Mouse (Mus musculus): Measurements from ENCODE around the gene Ankdd1a.

The Ankdd1a gene

DNA sequence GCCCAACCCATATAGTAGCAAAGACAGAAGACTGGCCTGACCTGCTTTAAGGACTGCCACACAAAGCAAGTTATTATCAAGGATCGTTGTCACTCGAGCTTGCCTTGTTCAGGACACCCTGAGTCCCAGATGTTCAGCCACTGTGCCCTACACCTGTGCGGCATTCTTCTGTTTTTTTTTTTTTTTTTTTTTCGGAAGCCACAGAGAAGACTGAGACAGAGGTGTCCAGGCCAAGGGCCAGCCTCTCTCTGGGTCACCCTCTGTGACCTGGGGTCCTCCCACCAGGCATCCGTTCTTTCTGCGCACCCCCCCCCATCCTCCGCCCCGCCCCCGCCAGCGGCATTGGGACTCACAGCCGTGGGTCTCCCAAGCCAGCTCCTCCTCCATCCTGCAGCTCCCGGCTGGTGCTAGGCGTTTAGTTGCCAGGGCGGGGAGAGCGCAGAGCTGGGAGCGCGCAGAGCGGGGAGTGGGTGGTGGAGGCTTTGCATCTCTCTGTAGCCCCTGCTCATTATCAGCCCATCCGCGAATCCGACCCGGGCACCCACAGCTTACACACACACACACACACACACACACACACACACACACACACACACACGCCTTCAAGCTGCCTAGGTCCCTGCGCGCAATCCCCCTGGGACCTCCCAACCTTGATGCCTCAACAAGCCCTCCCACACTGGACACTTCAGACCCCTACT is at the start of gene Ankdd1a:
Gene Ankdd1a (minus strand): TSS at position 387 of the 698 bp plus-strand sequence.
- DNase-seq (ENCODE audit: low read depth, low spot score) = peak; percentile 62

DNA sequence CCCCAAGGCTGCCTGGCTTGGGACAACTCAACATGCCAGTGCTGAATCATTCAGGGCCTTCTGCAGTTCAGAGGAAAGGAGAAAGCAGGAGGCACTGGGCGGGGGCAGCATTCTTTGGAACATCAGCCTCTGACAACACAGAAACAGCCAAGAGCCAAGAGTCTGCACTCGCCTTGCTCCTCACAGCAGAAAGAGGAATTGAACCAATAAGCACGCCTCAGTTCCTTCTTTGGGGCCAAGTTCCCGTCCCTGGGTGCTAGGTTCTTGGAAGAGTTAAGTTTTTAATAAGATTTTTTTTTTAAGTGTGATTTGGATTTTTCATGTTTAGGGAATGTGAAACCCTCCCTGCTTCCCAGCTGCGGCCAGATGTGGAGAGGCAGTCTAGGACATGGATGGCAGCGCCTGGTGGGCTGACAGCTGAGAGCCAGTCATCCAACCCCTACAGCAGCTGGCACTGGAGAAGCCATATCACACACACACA is 49.5 kb upstream of the Ankdd1a start:
- DNase-seq (ENCODE audit: low read depth, low spot score) = no peak

DNA sequence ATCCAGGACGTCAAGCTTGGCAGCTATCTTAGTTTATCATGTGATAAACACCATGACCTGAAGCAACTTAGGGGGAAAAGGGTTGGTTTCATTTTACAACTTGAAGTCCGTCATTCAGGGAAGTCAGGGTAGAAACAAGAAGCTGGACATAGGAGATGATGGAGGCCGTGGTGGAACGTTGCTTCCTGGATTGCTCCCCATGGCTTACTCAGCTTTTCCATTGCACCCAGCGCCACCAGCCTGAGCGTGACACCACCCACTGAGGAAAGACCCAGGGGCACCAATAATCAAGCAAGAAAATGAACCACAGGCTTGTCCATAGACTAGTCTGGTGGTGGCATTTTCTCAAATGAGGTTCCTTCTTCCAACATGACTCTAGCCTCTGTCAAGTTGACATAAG is 48.8 kb upstream of the Ankdd1a start:
- no peak for DNase-seq (ENCODE audit: low read depth, low spot score)

DNA sequence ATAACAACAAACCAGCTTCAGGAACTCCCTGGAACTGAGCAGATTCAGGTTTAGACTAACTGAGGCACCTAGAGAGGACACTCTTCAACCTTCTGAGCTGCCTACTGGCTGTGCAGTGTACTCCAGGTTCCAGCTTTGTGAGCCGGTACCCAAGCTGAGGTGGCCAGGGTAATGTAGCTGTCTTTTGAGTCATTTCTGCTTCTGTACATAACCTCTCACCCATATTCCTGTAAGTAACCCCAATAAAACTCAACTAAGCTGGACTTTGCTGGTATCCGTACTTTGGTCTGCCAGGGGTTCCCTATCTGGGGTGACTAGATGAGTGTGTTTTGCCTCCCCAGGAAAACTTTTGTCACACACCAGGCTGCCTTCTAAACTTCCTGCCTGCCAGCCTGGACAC is 44.7 kb upstream of the Ankdd1a start:
- no peak for DNase-seq (ENCODE audit: low read depth, low spot score)

DNA sequence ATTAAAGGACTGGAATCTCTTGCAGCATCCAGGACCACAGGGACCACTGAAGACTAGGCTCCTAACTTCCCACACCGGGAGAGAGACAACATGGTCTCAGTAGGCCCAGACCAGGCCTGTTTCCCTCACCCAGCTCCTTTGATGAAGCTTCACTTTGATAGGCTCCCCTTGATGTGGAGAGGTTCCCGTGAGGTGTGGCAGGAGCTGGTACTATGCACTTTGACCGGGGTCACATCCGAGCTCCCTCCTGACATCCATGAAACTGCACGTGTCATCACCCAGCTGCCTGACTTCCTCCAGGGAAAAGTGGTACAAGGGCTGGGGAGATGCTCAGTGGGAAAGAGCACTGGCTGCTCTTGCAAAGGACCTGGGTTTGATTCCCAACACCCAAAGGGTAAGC is 43.1 kb upstream of the Ankdd1a start:
- DNase-seq (ENCODE audit: low read depth, low spot score) = no peak

DNA sequence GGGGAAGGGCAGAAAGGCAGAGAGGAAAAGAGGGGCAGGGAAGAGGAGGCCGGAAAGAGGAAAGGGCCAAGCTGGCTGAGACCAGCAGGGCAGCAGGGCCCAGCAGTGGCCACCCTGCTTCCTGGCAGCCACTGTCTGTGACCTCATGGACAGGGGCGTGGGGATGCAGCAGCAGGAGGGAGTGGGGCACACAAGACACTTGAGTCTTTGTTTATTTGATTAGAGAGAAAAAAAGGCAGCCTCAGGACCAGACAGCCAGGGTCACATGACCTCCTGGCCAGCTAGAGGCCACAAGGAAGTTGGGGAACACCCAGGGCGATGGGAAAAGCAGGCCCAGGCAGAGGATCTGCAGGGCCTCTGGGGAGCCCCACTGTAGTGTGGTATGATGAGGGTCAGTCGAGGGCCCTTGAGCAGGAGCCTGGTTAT is 42.1 kb upstream of the Ankdd1a start:
- DNase-seq (ENCODE audit: low read depth, low spot score) = no peak

DNA sequence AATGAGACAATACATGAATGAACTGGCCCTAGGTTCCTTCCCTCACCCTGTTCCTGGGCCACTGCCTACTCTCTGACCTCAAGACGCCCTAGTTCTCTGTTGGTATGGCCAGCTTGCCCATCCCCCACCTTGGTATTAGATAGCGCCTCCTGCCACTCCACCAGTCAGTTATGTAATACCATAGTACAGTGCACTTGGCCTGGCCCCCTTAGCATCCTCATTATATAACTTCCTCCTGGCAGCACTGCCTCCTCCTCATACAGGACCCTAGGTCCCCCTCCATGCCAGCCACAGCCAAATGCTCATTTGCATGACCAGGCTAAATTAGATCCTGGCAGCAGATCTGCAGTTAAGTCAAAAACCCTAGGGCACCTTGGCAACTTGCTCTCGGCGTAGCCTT is 41.0 kb upstream of the Ankdd1a start:
- DNase-seq (ENCODE audit: low read depth, low spot score) = no peak

DNA sequence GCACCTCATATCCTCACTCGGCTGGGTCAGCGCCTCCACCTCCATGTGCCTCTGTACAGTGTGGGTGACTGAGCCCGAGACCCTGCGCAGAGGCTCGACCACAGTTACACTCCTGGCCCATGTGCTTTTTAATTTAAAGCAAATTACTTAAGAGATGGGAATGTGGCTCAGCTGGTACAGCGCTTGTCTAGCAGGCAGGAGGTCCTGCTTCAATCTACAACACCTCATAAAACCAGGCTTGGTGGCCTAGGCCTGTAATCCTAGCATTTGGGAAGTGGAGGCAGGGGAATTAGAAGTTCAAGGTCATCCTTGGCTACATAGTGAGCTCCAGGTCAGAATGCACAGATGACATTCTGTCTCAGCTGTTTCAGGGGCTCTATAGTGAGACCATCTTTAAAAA is 38.8 kb upstream of the Ankdd1a start:
- DNase-seq (ENCODE audit: low read depth, low spot score) = no peak

DNA sequence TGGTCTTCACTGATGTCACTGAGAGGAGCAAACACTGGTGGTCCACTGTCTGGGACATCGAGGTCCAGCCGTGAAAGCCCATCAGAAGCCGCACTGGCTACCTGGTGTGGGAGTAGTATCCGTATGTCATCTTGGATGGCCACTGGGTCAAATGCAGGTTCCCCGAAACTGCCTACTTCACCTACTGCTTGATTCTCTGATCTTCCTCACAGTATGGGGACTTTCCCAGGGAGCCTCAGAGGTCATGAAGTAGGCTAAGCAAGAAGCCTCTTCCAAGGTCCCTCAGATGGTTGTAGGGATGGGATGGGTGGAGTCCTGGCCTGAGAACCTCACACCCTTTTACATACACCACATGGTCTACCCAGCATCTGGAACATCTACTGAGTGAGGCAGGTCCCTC is 37.0 kb upstream of the Ankdd1a start:
- DNase-seq (ENCODE audit: low read depth, low spot score) = no peak

DNA sequence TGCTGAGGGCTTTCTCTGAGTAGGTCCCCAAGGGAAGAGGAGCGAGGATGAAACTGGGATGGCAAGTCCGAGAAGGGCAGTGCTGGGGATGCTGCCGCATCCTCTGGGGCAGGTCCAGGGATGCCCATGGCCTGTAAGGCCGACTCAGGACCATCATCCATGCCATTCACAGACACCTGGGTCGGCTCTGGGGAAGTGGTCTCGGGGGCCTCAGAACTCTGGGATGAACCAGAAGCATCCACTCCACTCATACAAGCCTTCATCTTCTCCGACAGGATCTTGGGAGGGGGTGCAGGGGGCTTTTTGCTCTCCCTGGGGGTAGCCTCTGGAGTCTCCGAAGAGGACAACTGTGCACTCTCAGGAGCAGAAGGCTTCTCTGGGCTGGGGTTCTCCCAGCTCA is 36.4 kb upstream of the Ankdd1a start:
- DNase-seq (ENCODE audit: low read depth, low spot score) = no peak

DNA sequence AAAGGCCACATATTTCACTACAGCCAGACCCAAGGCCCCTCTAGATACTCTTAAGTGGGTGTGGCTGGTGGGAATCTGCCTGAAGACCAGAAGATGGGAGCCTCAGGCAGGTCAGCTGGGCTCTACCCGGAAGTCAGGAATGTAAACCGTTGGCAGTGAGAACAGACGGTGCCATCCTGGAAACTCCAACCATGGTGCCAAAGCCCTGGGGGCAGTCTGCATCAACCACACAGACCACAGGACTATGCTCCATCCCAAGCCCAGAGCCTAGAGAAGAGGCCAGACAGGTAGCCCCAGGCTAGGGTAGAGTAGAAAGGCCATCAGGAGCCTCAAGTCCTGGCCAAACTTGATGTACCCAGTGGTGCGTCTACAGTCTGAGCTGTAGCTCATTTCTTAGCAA is 35.6 kb upstream of the Ankdd1a start:
- DNase-seq (ENCODE audit: low read depth, low spot score) = no peak

DNA sequence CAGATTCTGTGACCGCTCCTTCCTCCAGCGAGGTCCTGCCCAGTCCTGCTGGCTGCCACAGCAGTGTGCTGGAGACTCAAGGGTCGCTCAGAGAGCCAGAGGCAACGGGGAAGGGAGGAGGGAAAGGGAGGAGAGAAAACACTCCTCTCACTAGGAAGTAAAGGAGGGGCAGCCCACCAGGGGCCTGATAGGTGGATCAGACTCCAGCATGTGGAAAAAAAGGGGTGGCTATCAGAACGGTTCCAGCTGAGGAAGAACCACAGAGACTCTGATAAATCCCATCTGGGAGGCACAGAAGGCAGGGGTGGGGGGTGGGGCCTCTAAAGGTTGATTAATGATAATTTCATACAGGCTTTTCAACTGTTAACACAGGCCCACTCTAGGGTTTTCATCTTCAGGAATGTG is 35.0 kb upstream of the Ankdd1a start:
- no peak for DNase-seq (ENCODE audit: low read depth, low spot score)

DNA sequence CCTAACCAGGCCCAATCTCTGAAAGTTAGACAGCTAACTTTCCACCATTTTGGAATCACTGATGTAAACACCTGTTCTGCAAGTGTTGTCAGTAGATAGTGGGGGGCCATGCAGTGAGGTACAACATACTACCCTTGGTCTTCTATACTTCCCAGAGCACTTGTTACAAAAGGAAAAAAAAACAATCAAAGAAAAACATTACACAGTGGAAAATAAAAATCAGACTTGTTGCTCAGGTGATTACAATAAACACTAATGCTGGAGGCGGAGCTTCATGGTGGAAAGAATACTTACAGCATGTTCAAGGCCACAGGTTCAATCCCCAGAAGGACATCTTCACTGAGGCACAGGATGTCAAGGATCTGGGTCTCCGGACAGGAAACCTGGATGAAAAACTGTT is 32.7 kb upstream of the Ankdd1a start:
- DNase-seq (ENCODE audit: low read depth, low spot score) = no peak

DNA sequence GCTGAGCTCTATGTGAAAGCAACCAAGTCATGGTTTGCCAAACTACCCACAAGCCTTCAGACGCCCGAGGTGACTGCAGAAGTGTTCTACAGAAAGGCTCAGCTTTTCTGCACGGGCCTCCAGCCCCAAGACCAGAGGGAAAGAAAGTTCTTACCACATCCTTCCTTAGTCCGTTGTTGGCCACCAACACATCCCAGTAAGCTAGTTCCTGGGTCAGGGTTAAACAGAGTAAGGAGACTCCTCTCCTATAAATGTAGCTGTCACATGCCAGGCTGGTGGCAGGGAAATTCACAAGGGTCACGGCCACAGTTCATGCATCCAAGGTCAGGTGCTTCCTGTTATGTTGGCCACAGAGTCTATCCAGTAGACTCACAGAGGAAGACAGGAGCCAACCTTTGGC is 32.1 kb upstream of the Ankdd1a start:
- DNase-seq (ENCODE audit: low read depth, low spot score) = no peak

DNA sequence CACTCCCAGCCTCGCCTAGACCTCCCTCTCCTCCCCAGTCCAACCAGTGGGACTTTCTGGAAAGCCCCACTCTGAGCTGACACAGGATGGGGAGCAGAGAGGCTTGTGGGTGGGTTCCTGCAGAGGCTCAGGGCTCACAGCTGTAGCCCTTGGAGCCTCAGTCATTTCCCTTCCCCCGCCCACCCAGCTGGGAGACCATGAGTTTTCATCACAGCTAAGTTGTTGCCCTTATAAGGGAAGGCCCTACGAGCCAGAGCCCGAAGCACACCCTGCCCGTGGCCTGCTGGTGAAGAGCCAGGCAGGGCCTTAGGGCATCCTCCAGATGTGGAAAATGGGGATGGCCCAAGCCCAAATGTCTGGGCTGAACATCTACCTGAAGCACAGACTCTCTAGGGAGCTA is 31.0 kb upstream of the Ankdd1a start:
- peak; percentile 59 for DNase-seq (ENCODE audit: low read depth, low spot score)

DNA sequence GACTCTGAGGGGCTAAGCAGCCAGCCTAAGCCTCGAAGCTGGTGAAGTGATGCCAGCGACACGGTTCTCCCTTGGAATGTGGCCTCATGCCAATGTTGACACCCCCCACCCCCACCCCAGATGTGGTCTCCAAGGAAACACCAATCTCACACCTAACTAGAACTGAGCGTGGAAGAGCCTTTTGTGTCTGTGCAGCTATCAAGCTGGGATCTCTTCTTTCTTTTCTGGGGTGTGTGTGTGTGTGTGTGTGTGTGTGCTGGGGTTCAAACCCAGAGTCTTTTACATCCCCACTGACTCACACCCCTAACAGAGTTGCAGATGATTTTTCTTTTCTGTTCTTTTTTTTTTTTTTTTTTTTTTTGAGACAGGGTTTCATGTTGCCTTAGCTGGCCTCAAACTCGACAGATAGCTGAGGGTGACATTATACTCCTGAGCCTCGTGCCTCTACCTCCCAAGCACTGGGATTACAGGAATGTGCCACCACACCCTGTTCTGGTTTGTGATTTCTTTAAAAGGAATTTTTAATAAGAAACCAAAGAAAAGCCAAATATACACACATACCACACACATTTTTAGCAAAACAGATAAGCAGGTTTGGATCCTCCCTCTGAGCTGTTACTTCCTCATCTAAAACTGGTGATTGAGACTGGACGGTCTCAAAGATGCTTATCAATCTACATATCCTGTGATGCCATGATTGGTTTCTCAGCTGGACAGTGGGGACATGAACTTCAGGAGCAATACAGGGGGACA is 30.3 kb upstream of the Ankdd1a start:
- no peak for DNase-seq (ENCODE audit: low read depth, low spot score)

DNA sequence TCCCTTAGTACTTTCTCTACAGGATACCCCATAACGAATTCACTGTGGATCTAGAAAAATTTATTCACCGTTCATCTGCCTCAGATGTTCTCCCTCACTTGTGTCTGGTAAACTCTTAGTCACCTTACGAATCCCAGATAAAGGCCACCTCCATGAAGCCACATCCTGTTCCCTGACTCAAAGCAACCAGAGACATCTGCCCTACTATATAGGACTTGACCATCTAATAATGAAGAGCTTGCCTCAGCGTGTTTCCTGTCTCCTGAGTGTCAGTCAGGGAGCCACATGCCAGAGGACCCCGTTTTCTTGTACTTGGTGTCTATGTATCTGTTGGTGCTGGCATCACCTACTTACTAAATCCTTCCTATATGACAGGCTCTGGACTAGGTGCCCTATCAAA is 29.6 kb upstream of the Ankdd1a start:
- no peak for DNase-seq (ENCODE audit: low read depth, low spot score)

DNA sequence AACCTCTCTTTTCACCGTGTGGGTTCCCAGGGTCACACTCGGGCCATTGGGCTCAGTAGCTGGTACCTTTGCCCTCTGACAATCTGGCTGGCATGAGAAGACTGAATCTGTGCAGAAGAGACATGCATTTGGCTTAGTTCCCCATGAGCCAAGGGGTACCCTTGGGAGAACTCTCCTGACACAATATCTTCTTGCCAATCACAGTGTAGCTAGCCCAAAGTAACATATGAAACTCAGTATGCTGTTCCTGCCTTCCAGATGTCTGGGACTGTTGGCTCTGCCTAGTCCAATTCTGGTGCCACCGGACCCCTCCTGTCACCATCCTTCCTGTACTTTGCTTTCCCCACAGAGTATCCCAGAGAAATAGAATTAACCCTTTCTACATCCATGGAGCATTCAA is 29.1 kb upstream of the Ankdd1a start:
- no peak for DNase-seq (ENCODE audit: low read depth, low spot score)

DNA sequence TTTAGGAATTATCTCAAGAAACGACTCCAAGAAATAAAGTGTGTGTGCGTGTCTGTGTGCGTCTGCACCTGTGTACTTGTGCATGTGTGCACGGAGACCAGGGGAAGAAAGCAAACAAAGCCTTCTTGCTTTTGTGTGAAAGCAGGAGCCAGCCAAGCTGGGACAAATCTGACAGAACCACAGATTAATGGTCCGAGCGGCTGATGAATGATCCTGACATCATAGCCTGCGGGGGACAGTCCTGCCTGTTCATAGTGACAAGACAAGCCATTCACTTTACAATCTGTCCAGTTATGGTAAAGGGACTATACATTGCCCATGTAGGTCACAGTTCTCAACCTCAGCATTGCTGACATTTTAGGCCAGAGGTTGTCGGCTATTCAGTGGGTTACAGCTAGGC is 28.3 kb upstream of the Ankdd1a start:
- no peak for DNase-seq (ENCODE audit: low read depth, low spot score)

DNA sequence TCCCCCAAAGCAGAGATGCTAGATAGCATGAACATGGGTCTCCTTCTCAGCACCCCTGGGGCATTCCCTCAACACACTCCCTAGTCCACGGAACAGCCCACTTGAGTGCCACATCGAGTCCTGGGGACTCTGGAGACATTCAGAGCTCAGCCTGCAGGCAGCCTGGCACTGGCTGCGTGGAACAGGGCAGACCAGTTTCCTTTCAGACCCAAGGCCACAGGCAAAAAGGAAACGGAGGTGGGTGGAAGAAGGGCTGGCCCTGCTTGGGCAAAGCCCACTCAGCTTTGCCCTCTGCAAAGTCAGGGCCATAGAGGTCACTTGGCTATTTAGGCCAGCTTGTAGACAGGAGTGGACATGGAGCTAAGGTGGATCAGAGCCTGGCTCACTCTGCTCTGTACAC is 27.9 kb upstream of the Ankdd1a start:
- no peak for DNase-seq (ENCODE audit: low read depth, low spot score)

DNA sequence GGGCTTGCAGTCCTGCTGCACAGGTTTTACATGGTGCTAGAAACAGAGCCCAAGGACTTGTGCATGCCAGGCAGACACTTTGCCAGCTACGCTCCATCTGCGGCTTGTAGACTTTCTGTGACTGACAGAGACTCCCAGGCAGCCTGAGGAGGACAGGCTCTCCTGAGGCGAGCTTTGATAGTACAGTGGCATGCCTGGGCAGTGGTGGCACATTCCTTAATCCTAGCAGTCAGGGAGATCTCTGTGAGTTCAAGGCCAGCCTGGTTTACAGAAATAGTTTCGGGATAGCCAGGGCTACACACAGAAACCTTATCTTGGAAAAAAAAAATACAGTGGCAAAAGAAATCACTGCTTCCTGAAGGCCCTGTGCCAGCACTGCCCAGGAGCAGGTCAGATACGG is 27.1 kb upstream of the Ankdd1a start:
- DNase-seq (ENCODE audit: low read depth, low spot score) = no peak

DNA sequence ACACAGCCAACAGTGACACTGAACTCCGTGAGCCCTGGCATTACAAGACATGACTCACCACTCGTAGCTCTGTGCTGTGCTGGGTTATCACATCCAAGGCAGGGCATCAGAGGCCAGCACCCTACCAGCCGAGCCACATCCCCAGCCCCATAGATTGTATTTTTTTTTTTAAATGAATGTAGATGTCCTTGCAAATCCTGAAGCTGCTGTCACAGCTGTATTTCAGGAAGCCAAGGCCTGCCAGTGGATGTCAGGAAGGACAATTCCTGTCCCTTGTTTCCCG is 26.4 kb upstream of the Ankdd1a start:
- DNase-seq (ENCODE audit: low read depth, low spot score) = no peak

DNA sequence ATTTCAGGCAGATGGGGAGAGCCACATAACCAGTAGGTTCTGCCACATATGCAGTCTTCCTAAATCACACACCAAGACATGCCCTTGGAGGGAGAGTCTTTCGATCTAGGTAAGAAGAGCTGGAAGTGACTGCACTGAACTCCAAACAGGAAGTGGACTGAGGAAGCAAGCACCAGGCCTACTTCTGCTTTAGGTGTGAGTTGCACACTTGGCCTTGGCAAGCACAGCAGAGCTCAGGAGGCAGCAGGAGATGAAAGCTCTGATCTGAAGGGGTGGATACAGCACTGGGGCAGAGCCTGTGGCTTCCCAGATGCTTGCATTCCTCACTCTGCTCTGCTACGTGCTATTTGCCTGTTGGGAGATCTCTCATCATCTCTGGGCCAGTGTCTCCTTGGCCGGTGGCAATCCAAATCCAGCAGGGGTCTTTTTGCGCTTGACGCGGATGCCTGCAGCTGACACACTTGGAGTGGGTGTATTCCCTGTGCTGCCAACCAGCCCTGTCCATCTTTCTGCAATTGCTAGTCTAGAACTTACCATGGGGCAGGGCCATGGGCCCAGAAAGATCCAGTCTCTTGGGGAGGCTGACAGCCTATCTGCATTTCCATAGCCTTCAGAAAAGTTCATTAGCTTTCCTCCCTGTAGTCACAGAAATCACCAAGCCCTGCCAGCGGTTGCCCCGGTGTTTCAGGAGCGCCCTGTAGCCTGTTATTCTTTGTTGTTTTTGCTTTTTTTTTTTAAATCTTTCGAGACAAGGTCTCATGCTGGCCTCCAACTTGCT is 25.8 kb upstream of the Ankdd1a start:
- DNase-seq (ENCODE audit: low read depth, low spot score) = peak; percentile 32

Data from ZHBTc4 (cell line).